ENCODE assay signal across 8 mouse cellular contexts in the genomic region with DNA sequence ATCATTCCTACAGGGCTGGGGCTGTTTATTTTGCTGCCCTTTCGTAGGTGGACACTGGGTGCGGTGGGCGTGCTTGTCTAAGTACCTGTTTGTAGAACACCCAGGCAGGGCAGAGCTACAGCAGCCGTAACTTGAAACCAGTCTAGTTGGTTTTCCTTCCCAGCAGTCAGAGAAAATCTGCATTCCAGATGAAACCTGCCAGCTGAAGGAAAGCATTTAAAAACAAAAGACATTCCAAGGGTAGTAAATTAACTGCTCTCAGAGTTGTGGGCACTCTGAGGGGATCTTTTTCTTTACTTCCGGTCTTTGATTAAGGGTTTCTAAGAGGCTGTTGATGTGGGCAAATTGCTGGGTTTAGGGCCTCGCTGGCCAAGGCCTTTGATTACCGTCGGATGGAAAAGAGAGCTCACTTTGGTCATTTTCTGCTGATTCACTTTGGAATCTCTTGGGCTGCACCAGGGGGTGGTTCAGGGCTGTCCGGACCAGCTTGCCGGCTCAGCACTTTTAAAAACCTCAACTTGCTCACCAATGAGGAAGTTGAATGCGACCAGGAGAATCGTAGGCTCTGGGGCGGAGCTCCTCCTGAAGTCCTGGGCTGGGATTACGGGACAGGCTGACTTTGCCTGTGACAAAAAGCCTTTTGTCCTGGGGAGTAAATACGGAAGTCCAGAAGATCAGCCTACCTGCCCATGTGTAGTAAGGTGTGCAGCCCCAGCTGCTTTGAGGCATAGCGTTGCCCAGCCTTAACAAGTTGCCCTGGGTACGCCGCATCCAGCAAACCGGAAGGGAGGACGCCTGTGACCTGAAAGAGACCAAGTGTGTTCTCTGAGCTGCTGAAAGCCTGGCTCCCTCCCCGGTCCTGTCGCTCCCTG.
DNase-seq lines count a peak whose midpoint lies in the region; ATAC-seq lines count a peak whose summit lies in the region.

No protein-coding gene starts in this region.

- peak overlapping the region; percentile 41 for H3K4me2 ChIP-seq in forebrain, embryonic 14.5 days (ENCODE audit: low read length)
- H3K4me2 ChIP-seq in hindbrain, embryonic 11.5 days (replicated peaks; ENCODE audit: low read depth, low read length): peak overlapping the region; percentile 35
- H3K4me2 ChIP-seq in limb, embryonic 13.5 days (replicated peaks): peak overlapping the region; percentile 71
- H3K4me2 ChIP-seq in midbrain, embryonic 13.5 days (replicated peaks): peak overlapping the region; percentile 44

- peaks cover 6% of the 10 kb centered on the region; the same call in 1 of the 2 replicates for H3K4me1 ChIP-seq in forebrain, embryonic 14.5 days (ENCODE audit: control insufficient read depth, insufficient read depth, low read length)
- H3K4me1 ChIP-seq in hindbrain, embryonic 11.5 days (replicated peaks; ENCODE audit: control insufficient read depth, insufficient read depth, low read length): 0 out of 2 replicates have a peak, but pooled peaks cover 4% of the 10 kb centered on the region
- H3K4me1 ChIP-seq in limb, embryonic 13.5 days: peaks cover 17% of the 10 kb centered on the region
- peaks cover 21% of the 10 kb centered on the region for H3K4me1 ChIP-seq in midbrain, embryonic 13.5 days (replicated peaks)

- H3K9me3 ChIP-seq in forebrain, embryonic 14.5 days (replicated peaks; ENCODE audit: control insufficient read depth, low read length): no peaks in the 10 kb centered on the region
- no peaks in the 10 kb centered on the region for H3K9me3 ChIP-seq in hindbrain, embryonic 11.5 days (ENCODE audit: control insufficient read depth, low read length)
- H3K9me3 ChIP-seq in limb, embryonic 13.5 days: no peaks in the 10 kb centered on the region
- no peaks in the 10 kb centered on the region for H3K9me3 ChIP-seq in midbrain, embryonic 13.5 days

- WGBS in forebrain, embryonic 14.5 days: 15% methylated on average over 22 of the region's 22 CpGs
- WGBS in hindbrain, embryonic 11.5 days: 16% methylated on average over 22 of the region's 22 CpGs
- 2% methylated on average over 22 of the region's 22 CpGs for WGBS in limb, embryonic 13.5 days
- 20% methylated on average over 22 of the region's 22 CpGs for WGBS in midbrain, embryonic 13.5 days

- H3K36me3 ChIP-seq in forebrain, embryonic 14.5 days (ENCODE audit: control insufficient read depth, insufficient read depth, low read length): no peaks in the 10 kb centered on the region
- H3K36me3 ChIP-seq in hindbrain, embryonic 11.5 days (ENCODE audit: control insufficient read depth, insufficient read depth, low read length): no peaks in the 10 kb centered on the region
- H3K36me3 ChIP-seq in limb, embryonic 13.5 days: no peaks in the 10 kb centered on the region
- no peaks in the 10 kb centered on the region for H3K36me3 ChIP-seq in midbrain, embryonic 13.5 days

- DNase-seq in 3134 (ENCODE audit: extremely low read depth, insufficient read length, low spot score): peak; percentile 82
- peak; percentile 62 for DNase-seq in adrenal gland, adult 2 months
- no peak for DNase-seq in forebrain, embryonic 14.5 days (ENCODE audit: low spot score)
- peak; percentile 38 for DNase-seq in hindbrain, embryonic 11.5 days (ENCODE audit: low spot score)
- peak; percentile 15 for DNase-seq in testis, postnatal 14 days (ENCODE audit: low spot score)
- no peak for DNase-seq in cerebellum, adult 9-10 months

- no peak overlapping the region for H3K27ac ChIP-seq in forebrain, embryonic 14.5 days (ENCODE audit: low read depth, low read length)
- no peak overlapping the region for H3K27ac ChIP-seq in hindbrain, embryonic 11.5 days (ENCODE audit: low read depth, low read length)
- peak overlapping the region; percentile 67; the same call in 1 of the 2 replicates for H3K27ac ChIP-seq in limb, embryonic 13.5 days
- no peak overlapping the region for H3K27ac ChIP-seq in midbrain, embryonic 13.5 days

- no peak overlapping the region for H3K9ac ChIP-seq in forebrain, embryonic 14.5 days (ENCODE audit: low read length)
- H3K9ac ChIP-seq in hindbrain, embryonic 11.5 days (ENCODE audit: low read depth, low read length): no peak overlapping the region
- peak overlapping the region; percentile 61; the same call in 1 of the 2 replicates for H3K9ac ChIP-seq in limb, embryonic 13.5 days
- no peak overlapping the region for H3K9ac ChIP-seq in midbrain, embryonic 13.5 days (replicated peaks)

- no peaks in the 10 kb centered on the region for H3K27me3 ChIP-seq in forebrain, embryonic 14.5 days (replicated peaks; ENCODE audit: control insufficient read depth, insufficient read depth, low read length)
- H3K27me3 ChIP-seq in hindbrain, embryonic 11.5 days (ENCODE audit: control insufficient read depth, insufficient read depth, low read length): no peaks in the 10 kb centered on the region
- no peaks in the 10 kb centered on the region for H3K27me3 ChIP-seq in limb, embryonic 13.5 days
- peaks cover 16% of the 10 kb centered on the region for H3K27me3 ChIP-seq in midbrain, embryonic 13.5 days

- ATAC-seq in forebrain, embryonic 14.5 days: peak; percentile 50; the same call in 1 of the 2 replicates
- ATAC-seq in hindbrain, embryonic 11.5 days (ENCODE audit: low FRiP score): 0 out of 2 replicates have a peak, but pooled peaks have one; percentile 31
- peak; percentile 82 for ATAC-seq in limb, embryonic 13.5 days (ENCODE audit: low FRiP score, low read depth)
- no peak for ATAC-seq in midbrain, embryonic 13.5 days

- H3K4me3 ChIP-seq in forebrain, embryonic 14.5 days (ENCODE audit: low read depth, low read length): peak overlapping the region; percentile 13; the same call in 1 of the 2 replicates
- no peak overlapping the region; the same call in 1 of the 2 replicates for H3K4me3 ChIP-seq in hindbrain, embryonic 11.5 days (ENCODE audit: low read depth, low read length)
- peak overlapping the region; percentile 41 for H3K4me3 ChIP-seq in limb, embryonic 13.5 days
- H3K4me3 ChIP-seq in midbrain, embryonic 13.5 days (replicated peaks): peak overlapping the region; percentile 11

Comparison
In these comparisons a context has a peak if more than half of its experiments do, and no peak if none do; other contexts are left out.
1. DNase-seq: peak in 3134 (single experiment), adrenal gland, adult 2 months (single experiment), hindbrain, embryonic 11.5 days (single experiment) and testis, postnatal 14 days (single experiment); none in forebrain, embryonic 14.5 days (single experiment) and cerebellum, adult 9-10 months (single experiment).
2. Peak in every context shown above with its lines, with median percentiles within 50 percentile points of each other: H3K4me2 ChIP-seq.